Mouse (Mus musculus): ENCODE measurements around the gene Trmo.

The Trmo gene

DNA sequence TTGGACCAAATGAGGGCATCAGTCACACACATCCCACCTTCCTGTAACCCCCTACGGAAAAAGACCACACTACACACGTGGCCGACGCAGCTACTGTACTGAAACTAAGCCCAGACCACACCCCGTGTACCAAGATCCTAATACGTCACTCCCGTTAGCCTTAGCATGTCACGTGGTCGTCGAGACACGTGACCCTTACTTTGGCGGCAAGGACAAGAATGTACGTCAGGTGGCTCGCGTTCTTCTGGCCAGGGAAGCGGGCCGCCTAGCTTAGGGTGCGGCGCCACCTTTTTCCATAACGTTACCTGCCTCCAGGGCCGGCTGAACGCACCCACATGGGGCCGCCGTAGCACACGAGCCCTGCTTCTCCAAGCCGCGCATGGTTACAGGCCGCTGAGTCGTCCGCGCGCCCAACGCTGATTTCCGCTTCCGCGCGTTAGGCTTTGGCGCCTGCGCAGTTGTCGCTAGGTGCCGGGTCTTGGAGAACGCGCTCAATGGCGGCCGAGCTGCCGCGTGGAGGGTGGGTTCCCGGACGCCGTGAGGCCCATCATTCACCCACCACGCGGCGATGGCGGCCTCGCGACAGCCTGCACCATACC is at the start of gene Trmo:
Gene Trmo, minus strand, starts transcription at position 425 of the 599 bp plus-strand sequence.
- DNase-seq (ENCODE audit: low read depth, low spot score) = peak; percentile 98

DNA sequence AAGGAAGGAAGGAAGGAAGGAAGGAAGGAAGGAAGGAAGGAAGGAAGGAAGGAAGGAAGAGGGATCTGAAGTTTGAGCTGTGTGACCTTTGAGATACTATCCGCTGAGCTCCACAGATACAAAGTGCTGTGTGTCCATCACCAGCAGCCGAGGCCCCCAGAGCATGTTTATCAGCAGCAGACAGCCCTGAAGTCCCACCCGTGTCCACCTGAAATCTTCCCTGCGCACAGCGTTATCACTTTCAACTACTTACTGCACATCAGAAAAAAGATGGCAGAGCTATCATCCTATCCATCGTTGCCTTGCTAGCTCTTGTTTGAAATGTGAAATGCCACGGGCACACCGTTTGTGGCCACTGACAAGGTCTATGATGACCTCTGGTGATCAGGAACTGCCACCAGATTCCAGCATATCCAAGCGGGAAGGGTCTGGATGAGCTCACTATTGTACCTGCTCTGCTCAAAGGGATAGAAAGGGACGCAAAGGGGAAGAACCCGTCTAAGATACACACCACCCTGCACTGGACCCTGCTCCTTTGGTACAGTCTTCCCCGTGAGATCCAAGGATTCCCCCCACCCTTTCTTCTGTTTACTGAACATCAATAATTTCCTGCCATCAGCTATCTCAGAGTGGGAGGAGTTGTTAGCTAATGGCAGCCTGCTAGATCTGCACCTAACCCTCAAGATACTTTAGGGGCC is 43.3 kb upstream of the Trmo start:
- DNase-seq (ENCODE audit: low read depth, low spot score) = no peak

DNA sequence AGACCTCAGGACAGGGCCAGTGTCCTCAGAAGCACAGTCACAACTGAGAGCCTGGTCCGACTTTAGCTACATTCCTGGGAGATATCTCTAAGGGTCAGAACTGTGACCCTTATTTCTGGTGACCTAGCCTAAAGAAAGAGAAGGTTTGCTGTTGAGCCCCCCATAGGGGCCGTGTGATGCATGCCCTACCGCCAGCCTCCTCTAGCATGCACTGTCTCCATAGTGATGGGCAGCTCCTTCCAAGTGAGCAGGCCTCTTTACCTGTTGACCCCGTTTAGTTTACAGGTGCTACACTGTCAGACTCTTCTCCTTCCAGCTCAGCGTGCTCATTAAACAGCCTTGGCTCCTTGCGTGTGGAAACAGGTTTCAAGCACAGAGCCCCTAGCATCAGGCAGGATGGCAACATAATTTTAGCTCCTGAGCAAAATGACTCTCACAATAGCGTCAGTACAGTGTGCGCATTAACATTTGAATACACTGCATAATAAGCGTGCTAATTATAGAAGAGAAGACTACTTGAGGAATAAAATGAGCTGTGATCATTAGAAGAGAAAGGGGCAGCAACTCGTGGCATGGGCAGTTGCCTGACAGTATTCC is 39.8 kb upstream of the Trmo start:
- DNase-seq (ENCODE audit: low read depth, low spot score) = no peak

DNA sequence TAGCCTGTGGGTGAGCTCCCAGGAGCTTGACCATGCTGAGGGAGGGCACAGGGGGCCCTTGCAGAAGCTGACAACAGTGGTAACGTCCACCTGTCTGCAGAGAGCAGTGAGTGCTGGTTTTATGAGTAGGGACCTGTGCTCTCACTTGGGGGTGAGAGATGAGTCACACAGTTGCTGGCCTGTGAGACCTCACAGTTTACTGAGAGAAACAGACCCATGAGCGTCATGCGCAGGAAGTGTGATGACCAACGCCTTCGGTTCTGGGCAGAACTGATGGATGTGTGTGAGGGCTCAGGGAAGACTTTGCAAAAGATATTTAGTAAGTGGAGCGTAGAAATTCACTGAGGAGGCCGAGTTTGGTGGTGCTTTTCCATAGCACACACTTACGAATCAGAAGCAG is 33.4 kb upstream of the Trmo start:
- DNase-seq (ENCODE audit: low read depth, low spot score) = no peak

DNA sequence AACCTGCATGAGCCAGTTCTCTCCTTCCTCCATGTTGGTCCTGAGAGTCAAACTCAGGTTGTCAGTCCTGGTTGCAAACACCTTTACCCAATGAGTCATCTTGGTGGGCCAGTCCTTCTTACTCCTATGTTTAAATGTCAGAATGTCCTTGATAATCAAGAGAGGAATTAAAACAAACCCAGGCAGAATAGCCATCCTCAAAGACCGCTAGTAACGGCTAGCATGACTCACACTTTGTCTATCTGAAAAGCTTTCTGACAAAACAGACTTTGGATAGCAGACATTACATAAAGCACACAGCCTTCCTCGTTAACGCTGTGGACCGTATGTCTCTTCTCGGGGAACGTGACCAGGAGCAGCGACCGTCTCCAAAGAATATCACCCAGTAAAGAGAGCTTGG is 29.6 kb upstream of the Trmo start:
- DNase-seq (ENCODE audit: low read depth, low spot score) = no peak

DNA sequence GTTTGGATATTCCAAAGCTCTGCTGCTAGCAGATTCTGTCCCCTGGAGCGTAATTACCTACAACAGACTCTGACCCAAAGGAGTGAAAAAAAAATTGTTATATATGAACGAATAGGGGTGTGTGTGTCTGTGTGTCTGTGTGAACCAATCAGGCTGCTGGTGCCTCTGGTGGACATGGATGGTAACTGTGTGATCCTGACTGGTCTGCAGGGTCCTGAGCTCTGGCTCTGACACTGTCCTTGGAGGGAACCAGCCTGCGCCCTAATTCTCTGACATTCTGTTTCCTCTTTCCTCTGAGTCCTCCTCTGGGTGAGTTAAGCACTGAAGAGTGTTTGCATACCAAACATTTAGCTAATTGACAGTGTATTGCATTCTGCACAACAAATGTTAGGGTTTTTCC is 28.3 kb upstream of the Trmo start:
- DNase-seq (ENCODE audit: low read depth, low spot score) = no peak

DNA sequence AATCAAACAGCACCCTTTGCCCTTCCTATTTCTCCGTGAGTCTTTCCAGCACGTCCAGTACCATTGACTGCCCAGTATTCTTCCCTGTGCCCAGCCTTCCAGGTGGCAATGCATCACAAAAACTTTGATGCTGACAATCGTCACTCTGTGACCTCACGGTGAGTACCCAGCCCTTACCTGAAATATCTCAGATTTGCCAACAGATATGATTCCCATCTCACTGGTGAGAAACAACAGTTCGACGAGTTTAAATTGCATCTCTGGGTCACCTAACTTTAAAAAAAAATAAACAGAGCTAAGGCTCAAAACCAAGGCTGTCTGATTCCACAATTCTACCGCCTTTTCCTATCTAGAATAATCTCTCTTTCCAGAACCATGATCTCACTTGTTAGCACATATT is 24.2 kb upstream of the Trmo start, which contains the start of gene Hemgn:
Gene Hemgn, minus strand, starts transcription at position 101 of the 400 bp plus-strand sequence.
- DNase-seq (ENCODE audit: low read depth, low spot score) = no peak

DNA sequence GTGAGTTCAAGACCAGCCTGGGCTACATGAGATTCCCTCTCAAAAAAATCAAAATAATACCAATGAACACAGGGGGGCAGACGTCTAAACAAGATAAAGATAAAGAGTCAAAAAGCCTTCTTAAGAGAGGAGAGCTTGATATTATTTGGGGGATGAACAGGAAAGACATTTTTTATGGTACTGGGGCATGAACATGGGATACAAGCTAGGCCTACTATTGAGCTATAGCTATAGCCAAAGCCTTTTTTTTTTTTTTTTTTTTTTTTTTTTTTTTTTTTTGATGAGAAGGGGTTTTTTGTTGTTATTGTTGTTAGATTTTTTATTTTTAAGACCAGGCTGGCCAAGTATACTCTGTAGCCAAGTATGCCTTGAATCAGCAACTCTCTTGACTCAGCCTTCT is 22.9 kb upstream of the Trmo start:
- DNase-seq (ENCODE audit: low read depth, low spot score) = no peak

DNA sequence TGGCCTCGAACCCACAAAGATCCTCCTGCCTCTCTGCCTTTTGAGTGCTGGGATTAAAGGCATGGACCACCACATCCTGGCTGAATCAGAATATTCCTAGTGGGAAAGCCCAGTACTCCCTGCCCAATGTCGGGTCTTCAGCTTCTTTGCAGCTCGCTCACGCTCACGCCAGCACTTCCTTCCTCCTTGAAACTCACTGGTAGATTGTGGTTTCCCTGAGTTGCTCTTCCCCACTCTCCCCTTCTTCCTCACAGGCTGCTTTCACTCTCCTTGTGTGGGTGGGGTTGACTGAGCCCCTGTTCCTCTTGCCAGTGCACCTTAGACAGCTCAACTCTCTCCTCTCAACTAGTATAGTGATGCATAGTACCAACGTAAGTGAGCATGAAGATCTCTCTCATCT is 22.3 kb upstream of the Trmo start:
- no peak for DNase-seq (ENCODE audit: low read depth, low spot score)

DNA sequence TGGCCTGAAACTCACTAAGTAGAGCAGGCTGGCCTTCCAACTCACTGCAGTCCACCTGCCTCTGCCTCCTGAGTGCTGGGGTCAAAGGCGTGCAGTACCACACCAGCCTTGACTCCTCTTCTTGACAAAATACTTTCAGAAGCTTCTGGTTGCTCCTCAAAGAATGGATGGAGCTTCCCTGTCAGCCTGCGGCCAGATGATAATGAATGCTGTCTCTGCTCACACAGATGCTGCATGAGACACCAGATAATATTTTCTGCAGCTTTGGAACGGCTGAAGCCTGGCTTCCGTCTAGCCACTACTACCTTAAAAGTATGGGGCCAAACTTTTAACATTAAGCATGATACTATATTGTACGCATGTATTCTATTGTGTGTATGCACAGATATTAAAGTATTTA is 21.4 kb upstream of the Trmo start:
- DNase-seq (ENCODE audit: low read depth, low spot score) = no peak

DNA sequence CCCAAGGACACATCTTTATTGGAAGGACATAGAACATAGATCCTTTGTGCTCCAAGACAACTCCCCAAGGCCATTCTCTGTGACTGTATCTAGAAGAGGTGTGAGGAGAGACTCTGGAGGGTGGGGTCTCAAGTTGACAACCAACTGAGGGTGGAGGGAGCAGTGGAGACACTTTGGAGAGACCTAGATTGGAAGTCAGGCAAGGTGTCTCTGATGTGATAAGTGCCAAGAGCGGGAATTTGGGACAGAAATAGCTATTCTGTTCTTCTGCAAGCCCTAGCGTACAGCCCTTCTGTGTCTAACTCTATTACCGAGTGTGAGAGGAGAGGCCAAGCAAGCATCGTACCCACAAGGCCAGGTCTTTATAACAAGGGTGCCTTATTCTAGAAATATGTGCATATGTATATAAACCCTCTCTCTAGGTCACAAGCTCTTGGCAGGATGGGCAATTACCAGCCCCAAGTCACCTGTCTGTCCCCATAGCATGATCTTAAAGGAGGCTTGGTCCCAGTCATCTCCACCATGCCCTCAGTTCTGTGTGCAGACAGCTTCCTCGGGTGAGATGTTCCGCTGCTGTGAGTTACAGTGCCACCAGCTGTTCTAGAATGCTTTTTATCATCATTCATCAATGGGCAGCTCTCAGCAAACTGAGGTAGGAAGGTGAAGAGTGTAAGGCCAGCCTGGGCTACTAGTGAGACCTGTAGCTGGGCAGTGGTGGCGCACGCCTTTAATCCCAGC is 17.9 kb upstream of the Trmo start:
- DNase-seq (ENCODE audit: low read depth, low spot score) = no peak

DNA sequence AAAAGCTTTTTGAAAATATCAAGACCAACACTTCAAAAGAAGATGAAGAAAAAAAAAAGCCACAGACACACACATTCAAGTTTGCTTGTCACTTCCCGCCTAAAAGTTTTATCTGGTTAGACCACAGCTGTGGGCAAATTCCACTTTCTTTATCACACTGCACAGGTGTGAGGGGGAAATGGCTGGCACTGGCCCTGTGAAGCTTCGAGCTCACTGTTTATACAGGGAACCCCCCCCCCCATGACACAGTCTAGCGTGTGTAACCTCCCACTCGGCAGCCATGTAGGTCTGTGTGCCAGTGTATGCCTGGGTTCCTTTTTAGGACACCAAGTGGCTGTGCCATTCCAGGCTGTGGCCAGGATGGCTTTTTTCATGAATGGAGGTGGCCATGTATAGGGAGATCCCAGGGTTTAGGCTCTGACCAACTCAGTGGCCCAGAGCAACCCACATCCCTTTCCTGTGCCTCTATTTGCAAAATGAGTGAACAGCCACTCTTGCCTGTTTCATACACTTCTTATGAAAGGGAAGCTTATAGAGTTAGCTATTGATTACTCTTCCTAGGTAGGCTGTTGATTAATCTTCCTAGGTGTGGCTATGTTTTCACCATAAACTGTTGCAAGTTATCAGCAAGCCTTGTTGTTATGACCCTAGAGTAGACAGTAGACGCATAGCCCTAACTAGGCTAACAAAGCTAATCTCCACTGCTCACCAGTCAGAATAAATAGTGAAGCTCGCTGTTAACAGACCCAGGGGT is 15.0 kb upstream of the Trmo start:
- no peak for DNase-seq (ENCODE audit: low read depth, low spot score)

DNA sequence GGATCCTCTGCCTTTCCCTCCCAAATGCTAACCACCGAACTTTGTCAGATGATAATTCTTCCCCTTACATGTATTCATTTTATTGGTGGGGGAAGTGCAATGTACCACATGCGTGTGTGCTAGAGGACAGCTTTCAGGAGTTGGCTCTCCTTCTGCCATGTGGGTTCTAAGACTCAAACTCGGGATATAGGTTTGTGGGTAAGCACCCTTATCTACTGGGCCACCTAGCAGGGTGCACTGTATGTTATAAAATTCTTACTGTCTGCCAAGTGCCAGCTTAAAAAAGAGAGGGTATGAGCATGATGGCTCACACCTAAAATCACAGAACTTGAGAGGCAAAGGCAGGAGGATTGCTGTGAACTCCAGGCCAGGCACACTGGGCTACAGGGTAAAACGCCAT is 9.6 kb upstream of the Trmo start:
- DNase-seq (ENCODE audit: low read depth, low spot score) = no peak

DNA sequence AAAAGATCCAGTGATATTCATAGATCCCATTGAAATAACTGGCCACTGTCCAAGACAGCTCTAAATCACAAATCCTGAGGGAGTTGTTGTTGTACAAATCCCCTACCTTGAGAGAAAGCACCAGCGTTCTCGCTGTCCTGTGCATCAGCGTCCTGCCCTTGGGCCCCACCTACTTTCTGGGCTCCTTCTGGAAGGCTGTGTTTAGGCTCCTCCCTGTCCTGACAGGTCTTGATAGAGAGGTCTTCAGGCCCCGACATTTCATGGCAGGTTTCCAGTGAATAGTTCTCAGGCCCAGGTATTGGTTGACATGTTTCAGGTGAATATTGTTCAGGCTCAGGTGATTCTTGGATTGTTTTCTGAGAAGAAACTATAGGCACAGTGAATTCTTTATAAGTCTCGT is 6.5 kb upstream of the Trmo start:
- no peak for DNase-seq (ENCODE audit: low read depth, low spot score)

DNA sequence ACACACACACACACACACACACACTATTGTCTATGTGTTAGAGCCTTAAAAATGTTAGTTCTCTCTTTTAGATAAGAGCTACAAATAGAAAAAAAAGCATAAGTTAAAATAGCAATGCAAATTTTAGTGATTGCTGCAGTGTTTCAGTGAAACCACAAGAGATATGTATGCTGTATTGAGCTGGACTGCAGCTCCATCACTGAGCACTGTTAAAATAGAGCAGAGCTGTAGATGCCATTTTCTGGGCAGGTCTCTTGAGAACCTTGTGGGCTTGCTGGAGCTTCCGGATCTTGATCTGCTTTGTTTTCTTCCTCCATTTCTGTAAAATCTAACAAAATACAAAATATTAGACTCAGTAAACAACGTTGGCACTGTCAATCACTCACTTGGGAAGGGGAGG is 5.2 kb upstream of the Trmo start:
- no peak for DNase-seq (ENCODE audit: low read depth, low spot score)

DNA sequence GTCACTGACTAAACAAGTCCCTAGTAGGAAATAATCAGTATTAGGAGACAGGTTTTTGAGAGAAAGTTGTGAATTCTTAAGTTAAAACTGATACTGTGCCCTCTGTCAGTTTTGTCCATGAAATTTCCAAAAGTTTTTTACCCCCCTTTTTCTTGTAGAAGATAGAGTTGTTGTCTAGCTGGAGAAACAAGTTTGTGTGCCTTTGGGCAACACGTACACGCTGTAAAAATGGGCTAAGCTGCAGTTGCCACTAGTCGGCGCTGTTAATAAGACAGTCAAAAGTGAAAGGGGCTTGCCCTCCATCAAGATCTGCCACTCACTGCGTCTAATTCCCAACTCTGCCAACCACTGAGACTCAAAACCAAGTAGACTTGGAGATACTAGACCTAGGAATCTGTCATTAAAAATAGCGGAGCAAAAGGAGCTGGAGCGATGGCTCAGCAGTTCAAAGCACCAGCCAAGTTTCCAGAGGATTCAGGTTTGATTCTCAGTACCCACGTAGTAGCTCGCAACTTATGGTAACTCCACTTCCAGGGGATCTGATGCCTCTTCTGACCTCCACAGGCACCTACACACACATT is 1.2 kb upstream of the Trmo start:
- peak; percentile 82 for DNase-seq (ENCODE audit: low read depth, low spot score)

DNA sequence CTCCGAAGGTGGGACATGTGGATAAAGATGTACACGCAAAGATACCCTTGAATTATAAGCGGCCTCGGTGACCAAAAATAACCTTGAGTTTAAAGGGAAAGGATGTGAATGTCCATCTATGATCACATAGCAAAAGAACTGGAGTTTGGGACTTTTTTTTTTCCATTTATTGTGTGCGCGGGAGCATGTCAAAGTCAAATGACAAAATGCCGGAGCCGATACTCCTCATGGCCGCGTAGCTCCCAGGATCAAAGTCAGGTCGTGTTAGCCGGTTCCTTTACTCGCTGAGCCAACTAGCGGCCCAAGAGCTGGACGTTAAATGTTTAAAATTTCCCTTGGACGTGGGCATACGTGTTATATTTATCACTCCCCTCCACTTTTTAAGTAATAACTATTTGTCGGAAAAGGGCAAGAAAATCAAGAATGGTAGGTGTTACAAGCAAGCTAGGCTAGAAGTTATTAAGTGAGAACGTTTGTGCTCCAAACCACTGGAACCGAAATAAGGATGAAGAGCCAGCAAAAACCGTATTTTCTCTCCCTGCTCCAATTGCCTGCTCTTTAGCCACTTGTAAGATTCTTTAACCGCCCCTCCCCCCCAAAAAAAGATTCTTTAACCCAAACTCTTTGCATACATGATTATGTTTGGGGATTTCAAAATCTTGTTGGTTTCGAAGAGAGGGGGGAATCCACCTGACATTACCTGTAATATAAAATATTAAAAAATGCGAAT is 540 bp upstream of the Trmo start:
- DNase-seq (ENCODE audit: low read depth, low spot score) = peak; percentile 43

DNA sequence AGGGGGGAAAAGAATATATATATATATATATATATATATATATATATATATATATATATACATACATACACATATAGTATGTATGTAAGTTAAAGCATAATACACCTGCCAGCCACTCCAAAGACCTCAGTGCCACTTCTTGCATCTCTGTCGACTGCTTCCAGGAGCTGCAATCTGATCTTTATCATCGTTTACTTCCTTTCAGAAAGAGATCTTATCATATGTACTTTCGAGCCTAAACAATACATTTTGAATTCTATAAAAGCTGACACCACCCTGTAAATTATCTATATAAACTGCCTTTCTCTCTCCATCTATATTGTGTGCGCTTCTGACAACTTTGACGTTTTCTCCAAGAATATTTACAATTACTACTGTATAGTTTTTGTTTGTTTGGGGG is 681 bp downstream of the Trmo start:
- no peak for DNase-seq (ENCODE audit: low read depth, low spot score)

DNA sequence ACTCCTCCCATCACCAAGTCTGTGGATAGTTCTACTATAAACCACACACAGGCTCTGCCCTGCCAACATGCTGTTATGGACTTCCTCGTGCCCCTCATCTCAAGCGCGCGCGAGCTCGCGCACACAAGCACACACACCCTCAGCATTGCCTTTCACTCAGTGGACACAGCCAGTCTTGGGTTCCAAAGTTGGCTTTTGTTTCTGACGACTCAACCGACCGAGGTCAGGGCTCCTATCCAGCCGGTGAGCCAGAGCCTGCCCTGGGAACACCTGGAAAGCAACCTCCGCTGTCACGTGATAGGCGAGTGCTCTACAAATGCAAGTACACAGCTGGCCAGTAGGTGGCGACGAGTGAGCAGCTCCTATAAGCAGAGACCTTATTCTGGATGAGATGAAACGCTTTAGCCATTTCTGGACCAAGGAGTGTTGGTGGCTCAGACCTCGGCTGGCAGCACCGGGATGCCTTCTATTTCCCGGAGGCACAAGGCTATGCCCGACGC is 14.3 kb downstream of the Trmo start:
- DNase-seq (ENCODE audit: low read depth, low spot score) = peak; percentile 64

DNA sequence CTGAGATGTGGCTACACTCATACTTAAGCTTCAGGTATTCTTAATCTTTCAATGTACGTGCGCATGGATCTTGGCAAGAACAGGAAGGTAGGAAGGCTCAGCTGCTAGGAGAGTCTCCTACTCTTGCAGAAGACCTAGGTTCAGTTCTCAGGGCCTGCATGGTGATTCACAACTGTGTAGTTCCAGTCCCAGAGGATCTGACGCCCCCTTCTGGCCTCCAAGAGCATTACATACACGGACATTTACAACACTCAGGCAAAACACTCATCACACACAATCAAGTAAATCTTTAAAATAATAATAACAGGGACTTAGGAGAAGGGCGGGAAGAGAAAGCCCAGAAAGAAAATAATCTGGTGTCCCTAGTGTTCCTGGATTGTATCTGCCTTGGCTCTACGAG is 14.8 kb downstream of the Trmo start:
- DNase-seq (ENCODE audit: low read depth, low spot score) = no peak

DNA sequence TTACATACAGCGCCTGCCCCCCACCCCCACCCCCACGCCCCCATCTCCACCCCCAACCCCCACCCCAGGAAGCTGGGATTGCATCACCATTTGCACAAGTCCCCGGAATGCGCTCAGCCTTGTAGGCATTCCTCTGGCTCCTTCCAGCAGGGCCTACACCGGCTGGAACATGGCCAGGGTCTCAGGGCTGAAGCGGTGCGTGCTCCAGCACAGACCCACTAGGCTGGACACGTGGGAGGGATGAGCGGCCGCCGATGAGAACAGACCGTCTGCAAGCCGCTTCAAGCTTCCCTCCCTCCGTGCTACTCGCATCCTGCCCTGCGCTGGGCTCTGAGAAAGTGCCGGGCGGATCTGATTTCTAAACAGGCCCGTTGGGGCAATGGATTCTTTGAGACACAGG is 18.2 kb downstream of the Trmo start:
- no peak for DNase-seq (ENCODE audit: low read depth, low spot score)
